Mouse (Mus musculus) embryo, embryonic 11 days (tissue): ENCODE data around the gene Mknk2.

Experiments
- DNase-seq: peaks from one replicate; pipeline ENCODE4 v3.0.0-alpha.2; 2015

Gene Mknk2

DNA sequence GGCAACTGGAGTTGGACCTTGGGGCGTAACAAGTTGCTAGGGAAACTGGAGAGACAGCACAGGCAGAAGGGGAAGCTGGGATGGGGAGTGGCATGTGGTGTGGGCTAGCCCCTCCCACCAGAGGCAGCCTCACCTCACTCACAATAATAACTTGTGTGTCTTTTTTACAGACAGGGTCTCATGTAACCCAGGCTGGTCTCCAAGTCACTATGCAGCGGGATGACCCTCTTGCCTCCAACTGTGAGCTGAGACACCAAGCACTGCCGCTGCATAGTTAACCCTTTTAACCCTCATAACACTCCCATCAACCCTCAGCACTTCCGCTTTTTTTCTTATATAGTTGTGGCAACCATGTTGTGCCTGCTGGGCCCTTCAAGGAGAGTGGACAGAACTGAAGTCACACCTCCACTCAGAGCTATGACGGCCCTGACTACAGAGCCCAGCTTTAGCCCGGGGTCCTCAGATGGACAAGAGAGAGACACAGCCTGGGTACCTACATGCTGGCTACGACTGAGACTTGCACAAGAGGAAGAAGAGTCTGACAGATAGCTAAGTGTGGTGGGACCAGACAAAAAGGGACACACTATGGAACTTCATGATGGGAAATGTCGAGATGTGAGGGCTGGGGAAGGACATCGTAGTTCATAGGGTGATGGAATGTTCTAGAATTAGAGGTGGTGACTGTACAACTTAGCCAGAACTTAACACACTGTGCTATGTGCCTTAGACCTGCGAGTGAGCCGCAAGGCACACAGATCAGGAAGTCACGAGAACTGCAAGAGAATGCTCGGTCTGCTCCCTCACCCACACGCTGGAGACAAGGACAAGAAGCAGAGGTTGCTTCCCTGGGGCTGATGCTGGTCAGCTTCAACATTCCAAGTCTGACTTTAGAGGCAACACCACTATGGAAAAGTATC, 14.6 kb upstream of the Mknk2 start:
- DNase-seq: no peak

DNA sequence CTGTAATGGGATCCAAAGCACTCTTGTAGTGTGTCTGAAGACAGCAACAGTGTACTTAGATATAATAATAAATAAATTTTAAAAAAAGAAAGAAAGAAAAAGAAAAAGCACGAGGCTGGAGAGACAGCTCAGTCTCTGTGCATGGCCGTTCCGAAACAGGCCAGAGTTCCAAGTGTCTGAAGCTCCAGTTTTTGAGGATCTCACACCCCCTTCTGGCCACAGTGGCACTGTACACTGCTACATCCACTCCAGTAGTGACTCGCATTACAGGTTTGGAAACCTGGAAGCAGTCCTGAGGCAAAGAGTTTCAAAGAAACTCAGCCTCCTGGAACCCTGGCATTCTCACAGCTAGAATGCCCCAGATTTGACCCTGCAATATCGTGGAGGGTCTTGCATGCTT, 9.9 kb upstream of the Mknk2 start:
- DNase-seq: peak; percentile 71

DNA sequence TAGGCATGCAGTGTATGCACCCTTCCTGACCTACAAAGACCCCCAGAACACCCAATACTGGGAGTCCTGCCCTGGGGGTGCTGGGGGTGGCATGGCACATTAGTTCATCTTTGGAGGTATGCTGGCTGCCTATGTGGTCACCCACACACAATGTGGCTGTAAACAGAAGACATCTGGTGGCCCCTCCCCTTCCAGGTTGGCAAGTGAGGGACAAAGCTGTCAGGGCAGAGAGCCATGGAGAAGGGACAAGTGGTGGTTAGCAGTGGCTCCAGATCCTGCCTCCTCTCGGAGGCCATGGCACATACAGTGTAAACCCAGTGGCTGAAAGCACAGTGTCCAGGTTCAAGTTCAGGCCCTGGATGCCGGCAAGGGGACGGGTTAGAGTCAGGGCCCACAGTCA, 8.7 kb upstream of the Mknk2 start:
- DNase-seq: no peak

DNA sequence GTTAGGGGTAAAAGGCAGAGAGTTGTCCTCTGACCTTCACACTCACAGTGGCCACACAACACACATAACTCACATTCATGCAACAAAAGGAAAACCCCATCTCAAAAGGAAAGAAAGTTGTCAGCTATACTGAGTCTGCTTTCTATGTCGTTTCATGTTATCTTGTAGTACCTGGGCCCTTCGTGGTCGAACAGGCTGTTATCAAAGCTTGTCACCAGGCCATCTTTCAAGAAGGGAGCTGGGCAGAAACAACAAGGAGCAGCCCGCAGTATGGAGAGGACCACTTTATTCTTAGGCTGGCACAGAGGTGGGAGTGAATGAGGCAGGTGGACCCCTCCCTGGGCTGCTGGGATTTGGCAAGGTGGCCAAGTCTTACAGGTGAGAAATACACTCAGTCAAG, 7.1 kb upstream of the Mknk2 start:
- DNase-seq: no peak

DNA sequence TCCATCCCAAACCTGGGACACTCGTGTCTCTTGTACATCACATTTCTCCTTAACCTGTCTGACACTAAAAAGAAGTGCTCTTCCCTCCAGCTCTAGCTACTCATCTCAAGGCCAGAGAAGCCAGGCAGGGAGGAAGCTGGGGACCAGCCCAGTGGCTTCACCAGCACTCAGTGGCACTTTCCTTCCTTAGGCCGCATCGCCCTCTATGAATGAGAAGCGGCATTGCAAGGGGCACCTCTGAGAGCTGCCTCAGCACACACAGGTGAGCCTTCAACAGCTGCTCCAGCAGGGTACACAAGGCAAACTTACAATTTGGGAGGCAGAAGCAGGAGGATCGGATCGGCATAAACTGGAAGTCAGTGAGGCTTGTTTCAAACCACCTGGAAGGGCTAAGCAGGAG, 6.3 kb upstream of the Mknk2 start:
- peak; percentile 61 for DNase-seq

DNA sequence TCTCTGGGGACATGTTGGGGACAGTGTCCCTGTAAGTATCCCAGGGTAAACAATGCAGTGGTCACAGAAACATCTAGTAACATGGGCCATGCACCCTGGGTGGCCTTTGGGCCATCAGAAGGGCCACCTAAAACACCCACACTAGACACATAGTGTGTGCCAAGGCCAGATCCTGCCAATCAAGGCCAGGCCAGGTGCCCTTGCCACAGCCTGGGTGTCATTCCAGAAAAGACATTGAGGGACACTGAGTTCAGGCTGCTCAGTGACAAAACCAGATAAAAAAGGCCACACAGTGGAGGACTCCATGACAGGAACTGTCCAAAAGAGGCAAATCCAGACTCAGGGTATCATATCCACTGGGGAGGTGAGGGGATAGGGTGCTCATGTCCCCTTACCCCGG, 5.7 kb upstream of the Mknk2 start:
- DNase-seq: no peak

DNA sequence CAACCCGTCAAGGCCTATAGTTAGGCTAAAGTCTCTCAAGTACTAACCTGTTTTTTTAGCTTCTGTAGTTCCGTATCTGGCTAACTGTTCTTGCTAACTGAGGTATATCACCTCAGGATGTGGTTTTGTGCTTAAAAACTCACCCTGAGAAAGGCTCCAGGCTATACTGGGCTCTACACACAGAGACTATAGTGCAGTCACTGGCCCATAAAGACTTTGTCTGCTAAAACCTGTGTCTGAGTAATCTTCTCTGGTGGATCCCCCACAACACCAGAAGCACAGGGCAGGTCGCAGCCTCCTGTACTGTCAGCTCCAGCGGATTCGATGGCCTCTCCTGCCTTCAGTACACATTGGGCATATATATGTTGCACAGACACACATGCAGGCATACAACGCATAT, 4.1 kb upstream of the Mknk2 start:
- no peak for DNase-seq

DNA sequence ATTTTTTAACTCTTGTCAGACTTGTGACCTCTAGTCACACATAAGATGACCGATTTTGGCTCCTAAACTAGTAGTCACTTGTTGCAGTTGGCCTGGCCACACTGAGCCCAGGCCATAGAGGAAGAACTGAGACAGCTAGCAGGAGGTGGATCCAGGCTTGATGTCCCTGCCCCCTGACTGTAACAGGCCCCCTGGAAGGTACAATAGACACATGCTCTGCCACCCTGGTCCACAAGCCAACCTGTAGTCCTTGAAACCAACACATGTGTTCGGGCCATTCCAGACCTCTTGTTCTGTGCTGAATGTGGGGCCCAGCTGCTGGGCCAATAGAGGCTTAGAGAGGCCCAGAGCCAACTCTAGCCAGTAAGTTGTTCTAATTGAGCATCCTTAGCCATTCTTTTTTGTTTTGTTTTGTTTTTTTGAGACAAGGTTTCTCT, 2.4 kb upstream of the Mknk2 start:
- DNase-seq: no peak

DNA sequence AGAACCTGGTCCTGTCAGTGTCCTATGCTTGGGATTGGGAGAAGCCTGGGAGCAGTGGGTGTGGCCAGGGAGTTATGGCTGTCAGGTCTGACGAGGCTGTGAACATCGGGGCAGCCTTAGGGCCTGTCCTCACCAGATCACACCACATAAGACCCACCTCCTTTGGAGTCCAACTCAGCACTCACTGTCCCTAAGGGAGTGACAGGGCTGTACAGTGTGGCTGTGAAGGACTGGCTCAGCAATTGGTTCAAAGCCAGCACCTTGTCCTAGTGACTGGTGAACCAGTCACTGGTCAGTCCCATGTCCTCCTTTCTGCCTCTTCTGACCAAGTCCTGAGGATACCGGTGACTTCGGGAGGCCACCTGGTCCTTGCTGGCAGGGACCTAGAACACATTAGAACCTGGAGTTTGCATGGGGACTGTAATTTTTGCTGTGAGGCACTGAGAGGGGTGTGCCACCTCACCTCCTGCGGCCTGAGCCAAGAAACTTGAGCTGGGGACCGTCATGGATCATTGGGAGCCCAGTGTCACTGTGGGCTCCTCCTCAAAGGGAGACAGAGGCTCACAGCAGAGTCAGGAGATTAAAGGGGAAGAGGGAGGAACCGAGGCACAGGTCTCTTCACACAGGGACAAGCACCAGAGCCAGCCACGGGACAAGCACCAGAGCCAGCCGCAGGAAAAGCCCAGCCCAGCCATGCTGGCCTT, 1.8 kb upstream of the Mknk2 start:
- no peak for DNase-seq

DNA sequence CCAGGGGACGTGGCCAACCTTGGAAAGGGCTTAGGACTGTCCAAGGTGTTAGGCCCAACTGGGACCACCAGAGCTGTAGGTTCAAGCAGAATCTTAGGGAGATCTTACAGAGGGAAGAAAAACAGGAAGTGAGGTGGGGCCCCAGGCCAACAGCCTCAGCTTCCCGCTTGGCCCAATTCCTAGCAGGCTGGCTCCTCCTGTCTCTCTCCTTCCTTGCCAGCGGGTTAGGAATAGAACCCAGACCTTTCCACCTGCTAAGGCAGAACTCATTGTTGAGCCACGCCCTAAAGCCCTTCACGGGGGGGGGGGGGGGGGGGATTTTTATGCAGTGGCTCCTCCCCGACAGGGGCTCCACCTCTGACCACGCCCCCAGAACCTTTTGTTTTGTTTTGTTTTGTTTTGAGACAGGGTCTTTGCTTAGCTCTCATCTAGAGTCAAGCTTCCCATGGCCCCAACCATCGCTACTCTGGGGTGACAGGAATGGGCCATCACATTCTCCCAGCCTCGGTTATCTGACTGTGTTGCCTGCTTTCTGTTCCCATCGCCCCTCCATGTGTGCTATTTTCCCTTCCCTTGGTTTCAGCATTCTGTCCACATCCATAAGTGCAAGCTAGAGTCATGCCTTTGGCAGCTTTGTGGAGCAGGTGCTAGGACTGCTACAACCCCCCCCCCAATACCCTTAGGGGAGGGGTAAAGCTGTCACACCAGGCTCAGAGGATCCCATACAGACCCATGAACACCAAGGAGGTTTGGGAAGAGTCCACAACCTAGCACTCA, 877 bp upstream of the Mknk2 start:
- DNase-seq: no peak

DNA sequence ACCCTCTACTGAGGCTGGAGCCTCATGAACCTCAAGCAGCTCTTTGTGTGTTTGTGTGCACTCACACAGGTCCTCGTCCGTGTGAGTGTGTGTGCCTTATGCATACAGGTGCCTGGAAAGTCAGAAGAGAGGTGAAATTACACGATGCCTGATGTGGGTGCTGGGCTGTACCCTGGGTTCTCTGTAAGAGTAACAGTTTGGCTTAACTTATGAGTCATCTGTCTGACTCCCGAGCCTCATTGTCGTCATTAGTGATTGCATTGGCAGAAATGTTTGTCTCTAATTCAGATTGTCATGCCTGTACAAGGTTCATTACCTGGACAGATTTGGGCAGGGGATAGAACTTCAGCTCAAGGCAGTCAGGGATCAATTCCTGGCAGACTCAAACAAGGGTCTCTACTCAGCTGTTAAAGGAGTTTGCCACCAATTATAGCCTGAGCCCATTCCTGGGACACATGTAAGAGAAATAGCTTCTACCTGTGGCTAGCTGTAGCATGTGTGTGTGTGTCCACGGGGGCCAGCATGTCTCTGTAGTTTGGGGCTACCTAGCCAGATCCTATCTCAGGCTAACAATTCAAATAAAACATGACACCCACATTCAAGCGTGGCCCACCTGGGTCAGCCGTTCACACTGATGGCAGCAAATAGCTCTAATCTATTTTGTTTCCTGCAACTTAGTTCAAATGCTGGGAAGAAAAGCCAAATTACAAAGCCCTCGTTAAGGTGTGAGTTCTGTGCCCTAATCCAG, 610 bp downstream of the Mknk2 start:
- no peak for DNase-seq

DNA sequence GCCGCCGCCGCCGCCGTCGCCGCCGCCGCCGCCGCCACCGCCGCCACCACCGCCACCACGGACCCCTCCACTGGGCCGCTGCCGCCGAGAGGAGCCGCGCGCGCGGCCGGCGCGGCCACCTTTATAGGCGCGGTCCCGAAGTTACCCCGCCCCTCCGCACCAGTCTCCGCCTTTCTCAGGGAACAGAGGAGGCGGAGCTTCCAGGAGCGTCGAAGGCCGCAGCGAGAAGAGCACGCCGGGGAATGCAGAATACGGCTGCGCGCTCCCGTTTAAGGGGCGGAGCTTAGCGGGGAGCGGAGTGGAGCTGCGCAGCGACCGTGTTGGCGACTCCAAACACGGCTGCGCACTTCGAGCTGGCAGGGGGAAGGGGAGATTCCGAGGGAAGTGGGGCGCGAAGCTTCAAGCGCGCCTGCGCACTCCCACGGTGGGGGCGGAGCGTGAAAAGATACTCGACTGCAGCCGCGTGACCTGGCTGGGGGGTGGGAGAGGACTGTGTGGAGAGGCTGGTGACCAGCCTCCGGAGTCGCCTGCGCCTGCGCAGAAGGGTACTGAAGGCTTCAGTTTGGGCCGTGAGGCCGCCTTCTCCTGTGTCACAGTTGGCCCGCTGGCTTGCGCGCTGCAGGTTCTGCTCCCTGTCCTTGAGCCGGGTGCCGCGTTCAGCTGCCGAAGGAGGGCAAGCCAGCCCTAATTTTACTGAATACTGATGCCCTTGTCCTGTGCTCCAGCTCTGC, 1.5 kb downstream of the Mknk2 start:
- peak; percentile 100 for DNase-seq

DNA sequence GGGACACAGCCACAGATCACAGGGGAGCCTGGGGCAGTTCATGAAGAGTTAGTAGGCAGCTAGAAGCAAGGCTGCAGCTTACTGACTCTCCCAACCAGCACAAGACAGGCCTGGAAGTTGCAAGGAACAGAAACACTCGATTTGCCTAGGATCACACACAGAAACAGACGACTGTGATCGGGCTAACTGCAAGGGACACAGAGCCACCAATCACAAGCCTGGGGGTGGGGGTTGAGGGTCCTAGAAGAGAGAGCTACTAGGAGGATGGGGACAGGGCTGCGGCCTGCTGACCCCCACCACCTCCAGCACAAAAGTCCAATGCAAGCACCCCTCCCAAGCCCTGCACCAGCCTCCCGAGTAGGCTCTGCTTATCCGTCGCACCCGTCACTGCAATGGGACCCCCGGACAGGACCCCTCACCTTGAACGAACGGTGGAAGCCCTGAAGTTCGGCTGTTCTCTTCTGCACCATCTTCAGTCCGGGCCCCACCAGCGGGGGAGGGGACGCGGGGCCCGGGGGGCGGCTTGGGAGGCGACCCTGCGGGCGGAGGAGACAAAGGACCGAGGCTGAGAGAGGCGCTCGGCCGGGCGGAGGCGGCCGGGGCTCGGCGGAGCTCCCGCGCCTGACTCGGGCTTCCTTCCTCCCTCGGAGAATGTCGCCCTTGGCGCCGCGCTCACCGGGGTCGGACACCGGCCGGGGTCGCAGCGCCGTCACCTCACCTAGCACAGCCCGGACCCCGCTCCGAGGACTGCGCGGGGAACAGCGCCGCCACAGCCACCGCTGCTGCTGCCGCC, 2.3 kb downstream of the Mknk2 start:
- peak; percentile 52 for DNase-seq

DNA sequence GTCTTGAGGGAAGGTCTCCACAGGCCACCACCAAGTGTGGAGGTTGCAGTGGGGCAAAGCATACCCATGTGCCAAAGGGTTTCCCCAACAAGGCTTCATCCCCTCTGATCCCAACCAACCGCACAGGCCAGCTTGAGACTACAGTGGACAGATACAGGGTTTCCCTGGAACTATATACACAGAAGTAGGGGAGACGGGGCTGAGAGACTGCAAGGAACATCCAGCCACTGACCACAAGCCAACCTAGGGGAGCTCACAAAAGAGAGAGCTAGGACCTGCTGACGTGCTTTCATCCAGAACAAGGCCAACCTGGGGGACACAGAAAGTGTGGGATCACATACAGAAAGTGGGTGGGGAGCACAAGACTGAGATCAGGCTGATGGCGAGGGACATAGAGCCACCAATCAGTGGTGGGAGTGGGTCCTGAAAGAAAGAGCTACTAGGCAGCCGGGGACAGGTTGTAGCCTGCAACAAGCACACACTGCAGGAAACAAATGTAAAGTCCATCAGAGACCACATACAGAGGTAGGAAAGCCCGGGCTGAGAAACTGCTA, 3.0 kb downstream of the Mknk2 start:
- DNase-seq: no peak

DNA sequence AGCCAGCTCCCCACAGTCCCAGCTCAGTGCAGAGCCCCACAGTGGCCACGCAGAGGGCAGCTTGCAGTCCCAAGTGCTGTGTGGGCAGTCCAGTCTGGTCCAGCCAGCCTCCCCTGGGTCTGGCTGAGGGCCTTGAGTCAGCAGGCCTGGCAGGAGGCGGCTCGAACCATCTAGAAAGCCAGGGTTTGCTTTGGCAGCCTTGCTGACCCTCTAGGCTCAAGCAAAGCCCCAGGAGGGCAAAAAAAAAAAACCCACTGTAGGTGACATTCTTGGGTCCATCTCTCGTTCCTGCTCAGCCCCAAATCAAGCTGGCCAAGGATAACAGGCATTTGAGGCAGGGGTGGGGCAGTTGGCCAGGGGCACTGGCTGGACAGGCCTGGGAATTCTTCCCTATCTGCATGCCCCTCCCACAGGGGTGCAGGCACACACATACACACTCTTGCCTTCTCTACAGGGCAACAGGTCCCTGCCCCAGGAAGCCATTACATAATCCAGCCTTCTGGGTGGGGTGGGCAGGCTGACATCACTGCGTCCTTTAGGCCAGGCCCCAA, 3.7 kb downstream of the Mknk2 start:
- DNase-seq: no peak

DNA sequence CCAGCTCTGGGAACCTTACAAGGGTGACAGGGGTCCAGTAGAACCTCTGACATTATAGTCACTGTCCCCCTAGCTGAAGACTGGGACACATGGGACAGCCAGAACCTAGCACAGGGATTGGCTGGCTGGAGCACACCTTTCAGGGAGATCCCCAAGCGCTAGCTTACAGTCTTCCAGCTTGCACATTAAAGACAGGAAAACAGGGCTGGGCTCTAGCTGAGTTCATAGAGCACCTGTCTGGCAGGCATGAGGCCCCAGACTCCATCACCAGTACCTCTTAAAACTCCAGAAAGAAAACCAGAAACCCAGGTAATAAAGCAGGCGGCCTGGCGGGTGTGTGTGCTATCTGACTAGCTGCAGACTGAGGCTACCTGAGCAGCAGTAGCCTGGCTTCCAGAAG, 4.2 kb downstream of the Mknk2 start:
- DNase-seq: no peak

DNA sequence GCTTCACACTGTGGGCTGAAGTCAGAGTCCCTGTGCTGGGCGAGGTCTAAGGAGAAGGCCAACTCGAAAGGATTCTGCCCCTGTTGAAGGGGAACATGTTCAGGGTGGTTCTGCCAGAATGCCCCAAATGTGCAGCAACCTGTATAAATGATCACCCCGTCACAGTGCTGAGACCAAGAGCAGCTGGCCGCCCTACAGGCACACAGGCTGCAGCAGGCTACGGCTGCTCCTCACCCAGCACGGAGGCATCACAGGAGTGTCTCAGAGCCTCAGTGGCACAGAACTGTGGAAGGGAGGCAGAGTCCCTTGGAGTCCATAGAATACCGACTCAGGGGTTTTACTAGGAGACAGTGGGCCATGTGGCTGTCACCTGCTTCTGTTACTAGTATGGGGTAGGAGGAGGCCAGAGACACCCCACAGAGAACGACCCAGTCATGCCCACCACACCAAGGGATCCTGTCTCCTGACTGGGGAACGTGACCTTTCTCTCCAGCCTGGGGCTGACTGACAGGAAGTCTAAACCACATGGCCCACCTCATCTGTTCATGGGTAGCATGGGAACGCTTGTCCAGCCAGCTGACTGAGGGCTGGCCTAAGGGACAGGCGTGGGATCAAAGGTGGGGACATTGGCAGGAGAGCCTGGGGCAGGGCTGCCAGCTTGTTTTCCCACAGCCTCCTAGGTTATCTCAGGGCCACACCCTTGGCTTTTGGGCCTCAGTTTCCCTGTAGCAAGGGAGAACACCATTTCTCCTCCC, 5.8 kb downstream of the Mknk2 start:
- DNase-seq: no peak

DNA sequence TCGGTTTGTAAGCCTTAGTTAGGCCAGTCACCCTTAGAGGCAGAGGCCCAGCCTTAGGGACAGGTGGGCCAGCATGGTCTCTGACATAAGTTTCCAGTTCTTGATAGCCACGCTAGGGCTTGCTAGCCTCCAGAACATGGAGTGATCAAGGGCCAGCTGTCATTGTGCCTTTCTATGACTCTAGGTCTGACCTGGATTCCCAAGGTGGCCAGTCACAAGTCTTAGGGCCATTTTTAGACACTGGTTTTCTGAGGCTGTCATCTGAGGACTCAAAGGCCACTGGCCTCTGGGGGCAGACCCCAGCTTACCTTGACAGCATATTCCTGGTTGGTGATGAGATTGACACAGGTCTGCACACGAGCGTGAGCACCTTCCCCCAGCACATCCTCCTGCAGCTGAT, 6.7 kb downstream of the Mknk2 start:
- DNase-seq: no peak

DNA sequence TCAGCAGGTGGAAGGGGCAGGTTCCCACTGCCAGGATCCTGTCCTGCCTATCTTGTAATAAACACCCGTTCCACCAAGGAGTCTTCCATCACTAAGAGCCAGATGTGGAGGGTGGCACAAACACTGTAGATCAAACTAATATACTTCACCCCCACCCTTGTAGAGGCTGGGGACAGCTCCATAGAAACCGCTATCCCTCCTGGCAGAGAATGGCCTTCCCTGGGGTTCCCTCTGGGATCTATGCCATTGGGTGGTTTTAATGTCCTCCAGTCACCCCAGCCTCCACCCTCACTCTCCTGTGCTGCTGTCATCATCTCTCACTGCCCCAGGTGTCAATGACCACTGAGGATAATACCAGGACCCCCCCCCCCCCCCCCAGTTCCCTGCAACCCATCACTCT, 7.4 kb downstream of the Mknk2 start:
- DNase-seq: no peak
